Mouse (Mus musculus): ENCODE results near the gene Sumo2. TPM values are rescaled to one million over a fixed set of nuclear protein-coding genes. Genes with fewer than 3 reads are reported as not detected.
"Not testable (repeated sequence)": the region's sequence is repeated elsewhere in the genome, so short reads cannot be mapped to it uniquely, and the experiment has no call there.

Gene Sumo2
- total RNA-seq, 4 experiments from 2014 or later, result 262 to 316 (median 290) TPM

DNA sequence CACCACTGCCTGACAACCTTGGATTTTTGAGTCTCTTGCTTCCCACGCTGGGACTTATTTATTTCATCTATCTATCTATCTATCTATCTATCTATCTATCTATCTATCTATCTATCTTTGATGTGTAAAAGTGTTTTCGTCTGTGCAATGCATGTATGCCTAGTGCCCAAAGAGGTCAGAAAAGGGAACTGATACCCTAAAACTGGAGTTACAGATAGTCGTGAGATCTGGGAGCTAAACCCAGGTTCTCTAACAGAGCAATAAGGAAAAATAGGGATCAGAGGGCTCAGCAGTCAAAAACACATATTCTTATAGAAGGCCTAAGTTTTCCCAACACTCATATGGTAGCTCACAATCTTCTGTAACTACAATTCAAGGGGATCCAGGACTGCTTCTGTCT is 16.5 kb downstream of the Sumo2 start:
- DNase-seq (ENCODE audit: low spot score in 2 of 2), result no peak

- peak; percentile 15 to 35 for DNase-seq (ENCODE audit: low spot score in 2 of 2)
These were observed 17.4 kb downstream of the Sumo2 start for GRCm38 (mm10) chr11:115518693-115519092.

- DNase-seq (ENCODE audit: low spot score in 2 of 2), result no peak
These were observed 19.1 kb downstream of the Sumo2 start for GRCm38 (mm10) chr11:115516942-115517341.

DNA sequence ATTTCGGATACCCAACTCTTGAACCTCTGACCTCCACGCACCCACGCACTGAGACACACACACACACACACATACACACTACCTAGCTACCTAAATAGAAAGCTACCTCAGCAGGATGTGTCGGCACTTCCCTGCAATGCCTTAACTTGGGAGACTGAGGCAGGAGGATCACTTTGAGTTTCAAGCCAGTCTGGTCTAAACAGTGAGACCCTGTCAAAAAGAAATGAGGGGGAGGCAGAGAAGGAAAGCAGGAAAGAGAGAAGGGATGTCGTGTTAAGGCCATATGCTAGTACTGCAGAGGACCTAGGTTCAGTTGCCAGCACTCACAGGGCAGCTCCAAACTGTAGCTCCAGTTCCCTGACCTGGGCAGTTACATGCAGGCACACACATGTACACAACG is 21.1 kb downstream of the Sumo2 start:
- no peak for DNase-seq (ENCODE audit: low spot score in 2 of 2)

DNA sequence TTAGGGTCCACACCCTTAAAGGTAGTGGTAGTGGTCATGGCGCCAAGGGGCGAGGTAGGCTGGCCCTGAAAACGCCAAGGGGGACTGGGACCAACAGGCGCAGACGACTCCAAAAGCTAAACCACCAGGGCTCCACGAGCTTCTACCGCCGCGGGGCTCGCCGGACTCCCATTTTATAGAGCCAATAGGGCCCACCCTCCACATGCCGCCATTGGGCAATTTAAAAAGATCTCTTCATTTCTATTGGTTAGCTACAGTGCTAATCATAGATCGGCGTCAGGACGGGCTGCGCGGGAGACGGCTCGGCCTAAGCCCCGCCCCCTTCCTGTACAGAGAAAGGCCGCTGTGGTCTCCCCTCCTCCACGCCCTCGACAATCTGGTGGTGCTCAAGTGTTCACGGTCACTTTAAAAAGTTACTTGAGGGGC is 21.8 kb downstream of the Sumo2 start, which contains the start of gene Jpt1:
Gene Jpt1 (minus strand): TSS at position 150 of the 426 bp plus-strand sequence.
- peak; percentile 95 to 97 for DNase-seq (ENCODE audit: low spot score in 2 of 2)

GRCm38 (mm10) chr11:115513271-115514237 is 22.5 kb downstream of the Sumo2 start:
- DNase-seq (ENCODE audit: low spot score in 2 of 2), result peak in 1 of 2 experiments; percentile 55

DNA sequence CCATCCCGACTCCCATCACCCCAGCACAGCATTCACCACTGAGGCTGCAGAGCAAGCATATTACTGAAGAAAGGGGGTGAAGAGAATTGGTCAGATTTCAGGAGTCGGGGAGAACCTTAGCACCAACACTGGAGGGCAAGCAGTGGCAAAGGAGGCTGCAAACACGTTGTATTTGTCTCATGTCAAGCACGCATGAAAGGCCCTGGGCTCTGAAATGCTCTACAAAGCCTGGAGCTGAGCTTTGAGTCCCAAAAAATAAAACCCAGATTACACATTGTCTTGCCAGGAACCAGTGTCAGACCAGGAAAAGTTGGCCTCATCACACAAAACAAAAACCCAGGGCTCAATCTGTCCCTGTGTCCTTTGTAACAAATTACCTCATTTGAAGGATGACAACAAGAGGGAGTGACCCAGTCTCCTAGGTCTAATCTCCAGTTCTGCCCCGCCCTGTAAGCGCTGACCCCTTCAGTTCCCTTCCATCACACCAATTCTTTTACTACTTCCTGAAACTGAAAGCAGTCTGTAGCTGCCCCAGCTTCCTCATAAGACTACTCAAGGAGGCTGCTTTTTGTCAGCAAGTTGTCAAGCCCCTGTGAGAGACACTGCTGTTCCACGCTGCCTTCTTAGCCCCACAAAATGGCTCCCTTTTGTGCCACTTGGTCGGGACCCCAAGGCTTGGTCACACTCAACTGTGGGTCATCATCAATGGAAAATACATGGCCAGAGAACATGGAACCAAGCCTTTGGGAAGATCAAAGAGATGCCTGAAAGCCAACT is 23.5 kb downstream of the Sumo2 start:
- no peak for DNase-seq (ENCODE audit: low spot score in 2 of 2)

DNA sequence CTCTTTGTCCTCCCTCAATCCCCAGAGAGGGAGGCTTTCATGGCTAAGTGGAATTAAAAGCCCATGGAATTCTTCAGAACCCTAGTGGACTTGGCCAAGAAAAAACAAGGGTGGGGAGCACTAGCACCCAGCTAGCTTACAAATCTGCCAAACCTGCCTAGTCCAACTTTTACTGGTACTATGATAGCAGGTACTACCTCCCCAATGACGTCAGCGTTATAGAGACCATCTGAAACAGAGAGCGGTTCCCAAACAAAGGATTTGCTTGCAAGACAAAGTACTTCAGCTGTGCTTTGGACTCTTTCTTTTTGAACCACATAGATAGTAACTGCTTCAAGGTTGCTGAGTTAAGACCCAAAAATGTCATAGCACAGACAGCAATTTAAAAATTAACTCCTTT is 24.1 kb downstream of the Sumo2 start:
- no peak for DNase-seq (ENCODE audit: low spot score in 2 of 2)

DNA sequence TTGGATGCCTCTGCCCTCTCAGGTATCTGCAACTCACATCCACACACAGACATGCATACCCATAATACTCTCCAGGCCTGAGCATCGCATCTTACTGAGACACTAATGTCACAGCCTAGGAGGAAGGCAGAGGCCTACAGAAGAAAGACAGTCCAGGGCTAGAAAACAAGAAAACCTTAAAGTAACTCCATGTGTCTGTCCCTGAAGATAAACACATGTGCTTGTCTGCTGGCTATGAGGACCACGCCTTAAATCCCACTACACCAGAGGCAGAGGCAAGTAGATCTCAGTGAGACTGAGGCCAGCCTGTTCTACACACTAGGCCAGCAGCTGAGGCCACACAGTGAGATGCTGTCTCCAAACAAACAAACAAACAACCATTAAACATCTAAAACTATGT is 25.0 kb downstream of the Sumo2 start:
- DNase-seq (ENCODE audit: low spot score in 2 of 2), result no peak

- DNase-seq (ENCODE audit: low spot score in 2 of 2), result no peak
These were observed 25.6 kb downstream of the Sumo2 start for GRCm38 (mm10) chr11:115510507-115510888.

GRCm38 (mm10) chr11:115509773-115510506 is 26.1 kb downstream of the Sumo2 start:
- no peak for DNase-seq (ENCODE audit: low spot score in 2 of 2)

- no peak for DNase-seq (ENCODE audit: low spot score in 2 of 2)
These were observed 28.0 kb downstream of the Sumo2 start for GRCm38 (mm10) chr11:115508061-115508460.

DNA sequence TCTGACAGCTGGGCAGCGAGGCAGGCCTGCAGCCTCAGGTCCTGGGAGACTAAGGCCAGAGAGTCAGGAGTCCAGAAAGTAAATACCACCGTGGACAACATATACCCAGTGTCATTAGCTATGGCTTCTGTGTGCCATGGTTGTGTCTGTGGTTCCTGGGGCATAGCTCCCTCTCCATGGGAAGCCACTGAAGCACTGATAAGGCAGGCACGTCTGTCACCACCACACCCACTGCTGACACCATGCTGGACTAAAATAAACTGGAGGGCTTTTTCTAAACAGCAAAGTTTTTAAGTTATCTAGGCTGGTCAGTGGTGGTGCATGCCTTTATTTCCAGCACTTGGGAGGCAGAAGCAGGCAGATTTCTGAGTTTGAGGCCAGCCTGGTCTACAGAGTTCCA is 29.5 kb downstream of the Sumo2 start:
- no peak for DNase-seq (ENCODE audit: low spot score in 2 of 2)

DNA sequence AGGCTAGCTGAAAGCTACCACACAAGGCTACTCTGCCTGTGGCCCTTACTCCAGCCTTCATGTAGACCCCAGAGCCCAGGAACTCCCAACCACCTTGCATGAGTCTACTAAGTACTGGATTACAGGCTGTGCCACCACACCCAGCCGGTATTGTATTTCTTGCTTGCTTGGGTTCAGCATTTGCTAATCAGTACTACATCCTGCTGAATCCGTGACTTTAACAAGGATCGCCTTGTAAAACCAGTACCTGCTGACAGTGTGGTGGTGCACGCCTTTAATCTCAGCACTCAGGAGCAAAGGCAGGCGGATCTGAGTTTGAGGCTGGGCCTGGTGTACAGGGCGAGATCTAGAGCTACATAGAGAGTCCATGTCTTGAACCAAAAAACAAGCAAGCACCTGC is 33.4 kb downstream of the Sumo2 start:
- DNase-seq (ENCODE audit: low spot score in 2 of 2), result no peak

- not testable (repeated sequence) for DNase-seq (ENCODE audit: low spot score in 2 of 2)
These were observed 39.5 kb downstream of the Sumo2 start for GRCm38 (mm10) chr11:115496559-115496958.

- DNase-seq (ENCODE audit: low spot score in 2 of 2), result no peak
These were observed 43.7 kb downstream of the Sumo2 start for GRCm38 (mm10) chr11:115492387-115492786.

- peak; percentile 67 to 83 for DNase-seq (ENCODE audit: low spot score in 2 of 2)
These were observed 44.6 kb downstream of the Sumo2 start, which contains the start of gene Nt5c for GRCm38 (mm10) chr11:115491356-115492083. Gene Nt5c (minus strand): TSS chr11:115491862.

- DNase-seq (ENCODE audit: low spot score in 2 of 2), result no peak
These were observed 45.4 kb downstream of the Sumo2 start for GRCm38 (mm10) chr11:115490441-115491355.

- no peak for DNase-seq (ENCODE audit: low spot score in 2 of 2)
These were observed 47.4 kb downstream of the Sumo2 start for GRCm38 (mm10) chr11:115488551-115489104.

Data from left cerebral cortex, adult 8-10 months (tissue).